Mouse (Mus musculus) 3T3-L1 (cell line): Measurements from ENCODE around the gene Myo15.
A peak's percentile ranks its signal among the peaks of the same experiment; 100 is the strongest.
"Not testable (repeated sequence)": the region's sequence is repeated elsewhere in the genome, so short reads cannot be mapped to it uniquely, and the experiment has no call there.

Source experiments
- DNase-seq: peaks from one replicate; pipeline ENCODE4 v3.0.0-alpha.2; 2015; ENCODE audit warnings: low read depth, low spot score

Myo15 gene

DNA sequence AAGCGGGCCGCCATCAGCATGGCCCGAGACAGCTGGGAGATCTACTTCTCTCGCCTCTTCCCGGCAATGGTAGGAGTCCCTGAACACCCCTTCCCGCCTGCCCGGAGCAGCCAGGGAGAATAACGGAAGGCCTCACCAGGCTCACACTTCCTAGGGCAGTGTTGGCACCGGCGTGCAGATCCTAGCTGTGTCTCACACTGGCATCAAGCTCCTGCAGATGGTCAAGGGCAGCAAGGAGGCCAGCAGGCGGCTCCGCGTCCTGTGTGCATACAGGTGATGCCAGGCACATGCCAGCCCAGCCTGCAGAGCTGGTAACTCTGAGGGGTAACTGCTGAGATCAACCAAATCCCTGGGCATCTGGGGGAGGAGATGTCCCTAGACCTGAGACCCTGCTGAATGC lies 38.1 kb downstream of the Myo15 start:
- no peak for DNase-seq

DNA sequence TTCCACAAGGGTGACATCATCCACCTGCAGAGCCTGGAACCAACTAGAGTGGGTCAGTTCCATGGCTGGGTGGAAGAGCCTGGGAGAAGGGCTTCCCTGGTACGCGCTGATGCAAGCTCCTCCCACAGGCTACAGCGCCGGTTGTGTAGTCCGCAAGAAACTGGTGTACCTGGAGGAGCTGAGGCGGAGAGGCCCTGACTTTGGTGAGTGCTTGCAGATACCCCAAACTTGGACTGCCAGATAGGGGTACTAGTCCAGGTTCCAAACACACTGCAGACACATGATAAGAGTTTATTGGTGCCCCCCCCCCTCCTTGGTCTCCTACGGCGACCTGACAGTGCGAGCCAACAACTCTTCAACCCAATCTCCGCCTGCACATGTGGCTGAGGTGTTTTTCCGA lies 39.8 kb downstream of the Myo15 start:
- DNase-seq = no peak

DNA sequence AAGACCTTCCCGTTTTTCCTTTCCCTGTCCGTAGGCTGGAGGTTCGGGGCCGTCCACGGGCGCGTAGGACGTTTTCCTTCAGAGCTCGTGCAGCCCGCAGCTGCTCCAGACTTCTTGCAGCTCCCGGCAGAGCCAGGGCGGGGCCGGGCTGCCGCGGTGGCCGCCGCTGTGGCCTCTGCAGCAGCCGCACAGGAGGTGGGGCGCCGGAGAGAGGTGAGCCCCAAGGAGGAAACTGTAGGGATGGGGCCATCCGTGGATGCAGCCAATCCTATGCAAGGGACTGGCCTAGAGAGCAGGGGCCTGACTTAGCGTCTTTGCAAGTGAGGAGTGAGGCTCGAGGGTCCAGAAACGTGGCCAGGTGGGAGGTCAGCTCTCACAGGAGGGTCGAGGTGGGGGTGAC lies 40.4 kb downstream of the Myo15 start:
- no peak for DNase-seq

DNA sequence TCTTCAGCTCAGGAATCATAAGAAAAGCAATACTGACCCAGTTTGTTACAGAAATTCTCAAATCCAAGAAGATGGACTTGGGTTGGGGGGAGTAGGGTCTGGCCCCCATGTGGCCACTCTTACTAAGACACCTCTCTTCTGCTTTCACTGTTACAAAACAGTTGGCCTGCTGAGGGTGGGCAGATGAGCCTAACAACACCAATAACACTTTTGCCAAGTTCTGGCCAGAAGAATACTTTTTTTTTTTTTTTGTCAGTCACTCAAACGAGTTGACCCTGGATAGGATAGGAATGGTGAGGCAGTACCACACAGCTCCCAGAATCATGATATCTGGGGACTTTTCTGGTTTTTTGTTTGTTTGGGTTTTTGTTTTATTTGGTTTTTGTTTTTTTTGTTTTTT lies 42.8 kb downstream of the Myo15 start:
- no peak for DNase-seq

DNA sequence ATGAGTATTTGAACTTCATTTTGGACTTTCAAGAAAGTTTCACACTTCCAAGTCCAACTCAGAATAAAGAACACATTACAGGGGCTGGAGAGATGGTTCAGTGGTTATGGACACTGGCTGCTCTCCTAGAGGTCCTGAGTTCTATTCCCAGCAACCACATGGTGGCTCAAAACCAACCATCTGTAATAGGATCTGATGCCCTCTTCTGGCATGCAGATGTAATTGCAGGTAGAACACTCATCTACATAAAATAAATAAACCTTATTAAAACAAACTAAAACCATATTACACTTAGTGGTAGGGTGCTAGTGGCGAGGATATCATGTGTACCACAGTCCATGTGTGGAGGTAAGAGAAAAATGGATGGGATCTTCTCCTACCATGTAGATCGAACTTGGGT lies 43.4 kb downstream of the Myo15 start:
- peak; percentile 9 for DNase-seq

DNA sequence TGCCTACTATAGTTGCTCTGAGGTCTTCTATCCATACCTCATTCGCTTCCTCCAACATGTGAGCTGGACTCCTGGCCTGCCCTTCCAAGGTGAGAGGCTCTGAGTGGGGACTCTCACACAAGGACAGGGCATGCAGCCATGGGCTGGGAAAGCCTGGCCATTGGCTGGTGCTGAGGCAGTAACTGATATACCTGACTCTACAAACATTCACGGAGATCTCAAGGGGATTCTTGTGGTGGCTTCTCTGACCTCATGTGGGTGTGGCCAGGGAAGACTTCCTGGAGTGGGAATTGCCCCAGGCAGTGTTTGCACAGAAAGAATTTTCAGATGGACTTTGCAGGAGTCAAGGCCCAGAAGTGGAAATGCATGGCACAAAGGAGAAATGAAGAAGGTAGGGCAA lies 45.8 kb downstream of the Myo15 start:
- DNase-seq = peak; percentile 87

DNA sequence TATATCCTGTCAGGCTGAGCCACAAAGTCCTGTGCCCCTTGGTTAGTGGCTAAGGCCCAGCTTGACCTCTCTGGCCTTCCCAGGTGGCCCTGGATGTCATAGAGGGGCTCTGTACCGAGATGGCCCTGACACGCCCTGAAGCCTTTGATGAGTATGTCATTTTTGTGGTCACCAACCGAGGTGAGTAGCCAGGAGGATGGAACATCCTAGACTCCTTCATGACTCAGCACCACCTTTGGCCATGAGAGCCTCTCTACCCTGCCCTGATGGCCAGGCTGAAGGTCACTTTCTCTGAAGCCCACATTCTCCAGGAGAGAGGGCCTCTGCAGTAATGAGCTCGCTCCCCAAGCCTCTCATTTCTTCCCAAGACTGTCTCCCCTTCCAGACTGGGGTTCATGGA lies 49.2 kb downstream of the Myo15 start:
- DNase-seq = peak; percentile 27

DNA sequence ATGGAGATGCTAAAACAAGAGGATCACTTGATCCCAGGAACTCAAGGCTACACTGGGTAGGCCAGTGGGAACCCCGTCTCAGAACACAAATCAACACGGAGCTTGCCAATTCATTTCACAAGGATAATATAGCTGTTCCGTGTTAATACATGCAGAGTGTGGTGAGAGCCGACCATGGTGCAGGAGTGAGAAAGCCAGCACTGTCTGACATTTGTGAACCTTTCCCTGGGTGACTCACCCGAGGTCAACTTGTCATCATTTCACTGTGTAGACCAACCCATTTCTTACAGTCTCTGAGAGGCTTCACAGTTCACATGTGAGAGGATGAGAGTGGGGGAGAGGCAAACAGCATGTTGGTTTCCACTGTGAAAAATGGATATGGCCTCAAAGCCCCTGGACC lies 52.9 kb downstream of the Myo15 start:
- peak; percentile 20 for DNase-seq

DNA sequence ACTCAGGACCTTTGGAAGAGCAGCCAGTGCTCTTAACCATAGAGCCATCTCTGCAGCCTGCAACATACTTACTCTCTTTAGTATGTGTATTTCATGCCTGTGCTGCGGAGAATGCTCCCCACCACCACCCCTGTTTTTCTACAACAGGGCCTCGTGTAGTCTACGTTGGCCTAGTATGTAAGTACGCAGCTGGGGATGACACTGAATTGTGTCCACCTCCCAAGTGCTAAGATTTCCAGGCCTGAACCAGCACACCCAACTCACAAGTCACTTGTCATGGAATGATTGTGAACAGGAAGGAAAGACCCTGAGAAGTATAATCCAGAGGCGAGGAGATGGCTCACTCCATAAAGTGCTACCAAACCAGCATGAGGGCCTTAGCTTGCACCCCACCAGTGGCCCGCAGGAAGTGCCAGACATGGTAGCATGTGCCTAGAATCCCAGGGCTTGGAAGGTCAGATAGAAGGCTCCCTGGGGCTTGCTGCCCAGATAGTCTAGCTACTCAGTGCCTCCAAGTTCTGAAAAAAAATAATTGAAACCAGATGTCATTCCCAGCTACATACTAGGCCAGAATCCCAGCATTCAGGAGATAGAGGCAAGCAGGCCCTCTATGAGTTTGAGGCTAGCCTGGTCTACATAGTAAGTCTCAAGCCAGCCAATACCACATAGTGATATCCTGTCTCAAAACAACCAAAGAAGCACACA lies 53.7 kb downstream of the Myo15 start:
- DNase-seq = peak; percentile 64

DNA sequence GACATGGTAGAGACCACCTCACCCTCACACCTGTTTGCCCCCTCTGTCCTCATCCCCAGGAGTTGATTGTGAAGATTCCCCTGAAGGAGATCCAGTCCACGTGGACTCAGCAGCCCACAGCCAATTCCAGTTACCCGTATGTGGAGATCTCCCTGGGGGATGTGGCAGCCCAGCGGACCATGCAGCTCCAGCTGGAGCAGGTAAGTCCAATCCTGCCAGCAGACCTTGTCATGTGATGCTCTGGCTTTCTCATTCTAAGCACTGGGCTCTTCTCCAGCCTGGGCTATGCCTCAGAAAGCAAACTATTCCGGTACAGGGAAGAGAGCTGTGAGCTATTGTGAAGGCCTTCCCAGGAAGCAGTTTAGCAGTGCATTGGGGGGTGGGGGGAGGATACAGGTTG lies 57.3 kb downstream of the Myo15 start:
- no peak for DNase-seq

DNA sequence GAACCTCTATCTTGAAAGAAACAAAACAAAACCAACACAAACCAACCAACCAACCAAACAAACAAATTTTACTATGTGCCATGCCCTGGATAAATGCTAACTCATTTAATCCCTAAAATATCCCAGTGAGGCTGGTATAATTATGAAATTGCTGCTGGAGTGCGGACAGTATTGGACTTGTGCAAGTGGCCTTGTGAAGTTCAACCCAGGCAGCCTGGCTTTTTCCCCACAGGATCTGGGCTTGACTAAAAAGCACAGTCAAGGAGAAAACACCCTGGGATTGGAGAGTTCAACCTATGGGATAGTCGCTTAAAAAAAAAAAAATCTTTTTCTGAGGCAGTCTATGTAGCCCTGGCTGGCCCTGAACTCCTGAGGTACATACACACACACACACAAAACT lies 66.5 kb downstream of the Myo15 start:
- no peak for DNase-seq

DNA sequence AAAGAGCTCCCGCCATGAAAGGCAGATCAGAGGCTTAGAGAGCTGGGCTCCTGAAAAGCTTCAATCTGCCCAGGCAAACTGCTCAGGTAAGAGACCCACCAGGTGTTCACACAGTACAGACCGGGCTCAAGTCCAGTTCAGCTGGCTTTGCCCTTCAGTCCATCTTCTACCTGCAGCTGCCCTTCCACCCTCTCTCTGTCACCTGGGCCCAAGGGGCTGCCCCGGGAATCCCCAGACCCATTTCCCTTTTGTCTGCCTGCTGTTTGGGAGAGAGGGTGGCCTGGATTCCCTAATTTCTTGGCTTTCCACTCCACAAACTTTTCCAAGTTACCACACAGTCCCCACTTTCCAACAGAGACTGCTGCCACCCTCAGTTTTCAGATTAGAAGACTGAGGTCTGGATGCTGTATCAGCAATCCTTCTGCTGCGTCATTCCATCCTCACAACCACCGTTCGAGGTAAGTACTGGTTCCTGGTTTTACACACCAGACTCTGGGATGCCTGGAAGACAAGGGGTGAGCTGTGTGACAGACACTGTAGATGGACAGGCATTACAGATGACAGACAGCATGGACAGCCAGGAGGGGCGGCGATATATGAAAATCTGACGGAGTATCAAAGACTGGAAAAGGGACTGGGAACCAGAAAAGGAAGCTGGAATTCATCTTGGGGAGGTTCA lies 67.2 kb downstream of the Myo15 start, which contains the start of gene Alkbh5:
Alkbh5 (plus strand) TSS at position 202 of the 679 bp plus-strand sequence.
- peak; percentile 66 for DNase-seq

DNA sequence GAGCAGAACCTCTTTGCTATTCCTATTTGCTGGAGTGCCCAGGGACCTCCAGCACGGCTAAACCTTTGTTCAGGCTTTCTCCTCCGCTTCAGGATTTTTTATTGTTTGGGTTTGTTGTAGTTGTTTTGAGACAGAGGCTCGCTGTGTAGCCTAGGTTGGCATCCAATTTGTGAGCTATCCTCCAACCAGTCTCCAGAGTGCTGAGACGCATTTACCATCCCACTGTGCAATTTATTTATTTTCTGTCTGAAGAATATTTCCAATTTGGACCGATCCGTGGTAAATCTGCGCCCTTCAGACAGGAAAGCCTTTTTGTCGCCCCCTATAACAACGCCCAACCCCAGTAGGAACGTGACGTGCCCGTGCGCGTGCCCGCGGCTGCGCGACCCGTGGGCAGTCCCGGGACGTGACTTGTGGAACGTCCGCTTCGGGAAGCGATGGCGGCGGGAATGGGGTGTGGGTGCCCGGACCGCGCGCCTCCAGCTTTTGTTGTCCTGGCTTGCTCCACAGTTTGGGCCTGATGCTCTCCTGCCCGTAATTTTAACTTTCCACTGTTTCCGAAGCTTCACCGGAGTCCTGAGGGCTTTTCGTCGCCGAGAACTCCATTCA lies 67.8 kb downstream of the Myo15 start:
- DNase-seq = no peak

DNA sequence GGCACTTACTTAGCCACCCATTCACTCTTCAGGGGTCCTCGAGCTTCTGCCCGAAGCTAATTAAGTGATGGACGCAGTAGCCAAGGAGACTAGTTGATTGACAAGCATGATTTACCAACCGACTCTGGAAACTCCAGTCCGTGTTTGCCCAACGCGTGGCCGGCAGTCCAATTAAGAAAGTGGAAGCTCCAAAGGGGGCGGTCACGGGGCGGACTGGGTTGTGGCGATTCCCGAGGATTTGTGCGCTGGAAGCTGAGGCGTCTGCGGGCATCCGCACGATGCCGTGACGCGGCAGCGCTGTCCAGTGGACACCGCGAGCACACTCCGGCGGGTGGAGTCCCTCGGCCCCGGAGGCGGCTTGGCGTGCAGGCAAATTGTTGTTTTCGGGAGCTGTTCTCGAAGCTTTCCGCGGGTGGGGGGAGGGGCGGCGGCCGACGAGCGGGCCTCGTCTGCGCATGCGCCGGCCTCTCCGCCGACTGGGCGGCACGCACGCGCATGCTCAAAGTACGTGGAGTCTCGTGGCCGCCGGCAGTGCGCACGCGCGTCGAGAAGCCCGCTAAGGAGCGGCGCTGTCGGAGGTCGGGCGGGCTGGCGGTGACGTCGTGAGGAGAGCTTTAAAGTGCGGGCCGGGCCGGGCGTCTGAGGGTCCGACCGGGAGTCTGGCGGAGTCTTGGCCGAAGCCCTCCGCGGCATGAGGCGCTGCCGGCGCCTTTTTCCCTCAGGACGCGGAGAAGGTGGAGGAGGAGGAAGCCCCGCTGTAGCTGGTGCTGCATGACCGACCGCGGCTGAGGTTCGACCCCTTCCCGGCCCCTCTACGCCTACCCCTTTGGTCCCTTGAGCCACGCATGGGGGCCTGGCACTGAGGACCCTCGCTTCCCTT lies 68.6 kb downstream of the Myo15 start:
- DNase-seq = peak; percentile 99

DNA sequence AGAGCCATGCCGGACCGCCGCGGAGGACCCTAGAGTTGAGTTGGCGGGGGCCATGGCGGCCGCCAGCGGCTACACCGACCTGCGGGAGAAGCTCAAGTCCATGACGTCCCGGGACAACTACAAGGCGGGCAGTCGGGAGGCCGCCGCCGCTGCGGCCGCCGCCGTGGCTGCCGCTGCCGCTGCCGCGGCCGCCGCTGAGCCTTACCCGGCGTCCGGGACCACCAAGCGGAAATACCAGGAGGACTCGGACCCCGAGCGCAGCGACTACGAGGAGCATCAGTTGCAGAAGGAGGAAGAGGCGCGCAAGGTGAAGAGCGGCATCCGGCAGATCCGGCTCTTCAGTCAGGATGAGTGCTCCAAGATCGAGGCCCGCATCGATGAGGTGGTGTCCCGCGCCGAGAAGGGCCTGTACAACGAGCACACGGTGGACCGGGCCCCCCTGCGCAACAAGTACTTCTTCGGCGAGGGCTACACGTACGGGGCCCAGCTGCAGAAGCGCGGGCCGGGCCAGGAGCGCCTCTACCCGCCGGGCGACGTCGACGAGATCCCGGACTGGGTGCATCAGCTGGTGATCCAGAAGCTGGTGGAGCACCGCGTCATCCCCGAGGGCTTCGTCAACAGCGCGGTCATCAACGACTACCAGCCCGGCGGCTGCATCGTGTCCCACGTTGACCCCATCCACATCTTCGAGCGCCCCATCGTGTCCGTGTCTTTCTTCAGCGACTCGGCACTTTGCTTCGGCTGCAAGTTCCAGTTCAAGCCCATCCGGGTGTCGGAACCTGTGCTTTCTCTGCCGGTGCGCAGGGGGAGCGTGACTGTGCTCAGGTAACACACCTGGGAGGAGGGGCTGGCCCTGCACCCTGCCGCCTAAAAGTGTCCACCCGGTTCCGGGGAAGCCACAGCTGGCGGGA lies 69.5 kb downstream of the Myo15 start:
- peak; percentile 44 for DNase-seq

DNA sequence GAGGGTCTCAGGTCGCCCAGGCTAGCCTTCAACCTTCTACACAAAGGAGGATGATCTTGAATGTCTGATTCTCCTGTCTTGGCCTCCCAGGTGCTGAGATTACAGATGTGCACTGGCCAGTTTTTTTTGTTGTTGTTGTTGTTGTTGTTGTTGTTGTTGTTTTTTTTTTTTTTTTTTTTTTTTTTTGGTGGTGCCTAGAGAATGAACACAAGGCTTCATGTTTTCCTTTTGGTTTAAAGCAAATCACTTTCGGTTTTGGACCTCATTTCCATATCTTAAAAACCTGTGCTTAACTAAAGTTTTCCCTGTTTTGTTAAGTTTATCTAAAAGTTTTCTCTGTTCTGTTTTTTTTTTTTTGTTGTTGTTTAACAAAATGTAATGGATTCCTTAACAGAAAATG lies 70.4 kb downstream of the Myo15 start:
- DNase-seq = peak; percentile 20

DNA sequence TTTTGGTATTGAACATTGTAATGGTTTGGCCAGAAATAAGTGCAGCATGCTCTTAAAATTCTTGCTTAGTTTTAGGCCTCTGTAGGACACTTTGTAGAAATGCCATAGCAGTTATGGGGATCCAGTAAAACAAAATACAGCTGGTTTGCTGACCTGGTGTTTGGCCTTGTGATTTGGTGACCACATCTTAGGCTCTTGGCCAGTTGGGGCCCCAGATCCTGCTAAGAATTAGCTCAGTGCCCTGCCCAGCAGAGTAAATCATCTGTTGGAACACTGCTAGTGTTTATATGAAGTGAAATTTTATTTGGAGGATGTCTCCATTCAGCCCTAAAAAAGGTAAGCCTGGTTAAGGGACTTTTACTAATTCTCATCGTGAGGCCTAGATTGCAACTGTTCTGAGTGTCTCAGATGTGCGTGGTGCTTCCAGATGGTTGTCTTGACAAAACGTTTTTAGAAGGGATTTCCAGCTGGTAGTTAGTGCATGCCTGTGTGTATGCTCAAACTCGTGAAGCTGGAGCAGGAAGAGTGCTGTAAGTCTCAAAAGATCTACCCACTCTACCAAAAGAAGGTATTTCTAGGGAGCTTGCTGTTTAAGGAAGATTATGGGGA lies 71.0 kb downstream of the Myo15 start:
- peak; percentile 85 for DNase-seq

DNA sequence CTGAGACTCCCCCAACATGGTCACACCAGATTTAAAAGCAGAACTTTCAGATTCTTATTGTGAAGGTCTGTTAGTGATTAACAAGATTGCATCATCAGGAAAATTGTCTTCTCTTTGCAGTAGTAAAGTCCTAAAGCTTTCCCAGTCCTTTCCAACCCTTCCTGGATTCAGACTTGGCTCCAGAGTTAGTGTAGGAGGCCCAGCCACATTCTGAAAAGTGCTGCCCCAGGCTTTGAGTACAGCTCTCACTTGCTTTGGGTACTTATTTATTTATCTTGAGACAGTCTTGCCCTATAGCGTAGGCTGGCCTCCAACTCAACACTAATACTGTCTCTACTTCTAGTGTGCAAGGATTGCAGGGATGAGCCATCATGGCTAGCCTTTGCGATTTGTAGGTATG lies 71.6 kb downstream of the Myo15 start:
- DNase-seq = peak; percentile 61

DNA sequence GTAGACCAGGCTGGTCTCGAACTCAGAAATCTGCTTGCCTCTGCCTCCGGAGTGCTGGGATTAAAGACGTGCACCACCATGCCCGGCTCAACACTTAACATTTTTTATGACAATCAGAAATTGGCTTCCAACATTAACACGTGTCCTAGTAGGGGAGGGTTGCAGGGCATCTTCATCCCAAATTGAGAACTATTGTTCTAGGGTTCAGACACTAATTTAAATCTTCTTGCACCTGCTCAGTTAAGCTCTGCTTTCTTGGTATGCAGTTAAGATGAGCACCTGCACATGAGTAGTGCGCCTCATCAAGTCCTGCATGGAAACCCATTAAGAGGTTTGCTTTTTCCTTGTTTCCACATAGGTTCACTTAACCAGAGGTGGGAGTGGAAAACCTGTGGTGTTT lies 72.7 kb downstream of the Myo15 start:
- DNase-seq = no peak

DNA sequence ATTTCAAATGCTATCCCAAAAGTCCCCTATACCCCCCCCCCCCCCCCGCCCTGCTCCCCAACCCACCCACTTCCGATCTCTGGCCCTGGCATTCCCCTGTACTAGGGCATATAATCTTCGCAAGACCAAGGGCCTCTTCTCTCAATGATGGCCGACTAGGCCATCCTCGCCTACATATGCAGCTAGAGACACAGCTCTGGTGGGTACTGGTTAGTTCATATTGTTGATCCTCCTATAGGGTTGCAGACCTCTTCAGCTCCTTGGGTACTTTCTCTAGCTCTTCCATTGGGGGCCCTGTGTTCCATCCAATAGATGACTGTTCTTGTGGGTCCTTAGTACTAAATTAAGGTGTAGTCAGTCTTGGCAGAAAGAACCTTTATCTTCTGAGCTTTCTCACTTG lies 74.1 kb downstream of the Myo15 start:
- not testable (repeated sequence) for DNase-seq

DNA sequence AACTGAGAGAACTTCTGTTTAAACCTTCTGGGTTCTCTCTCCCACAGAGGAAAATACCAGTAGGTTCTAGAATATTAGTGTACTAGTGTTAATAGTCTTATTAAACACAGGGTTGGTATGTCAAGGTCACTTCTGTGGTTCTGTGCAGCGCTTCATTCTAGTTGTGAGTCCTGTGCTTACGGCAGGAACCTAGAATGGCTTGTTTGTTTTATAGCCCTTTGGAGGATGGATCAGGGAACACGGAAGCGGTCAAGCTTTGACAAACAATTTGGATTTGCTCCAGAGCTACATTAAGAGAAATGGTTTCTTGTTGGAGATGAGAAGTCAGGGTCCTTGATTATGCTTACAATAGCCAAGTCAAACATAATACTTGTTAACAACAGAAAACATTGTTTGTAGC lies 76.3 kb downstream of the Myo15 start:
- no peak for DNase-seq
